Mouse (Mus musculus) natural killer cell, adult 2 months (primary cell): ENCODE measurements at regions not wholly inside any gene's neighbourhood (a gene's known extent, or its start where the extent isn't known, plus 50 kb on each side); places are given as distances from the start of the nearest gene placed in this dataset.
A peak's percentile ranks its signal among the peaks of the same experiment; 100 is the strongest.

Experiments used
- DNase-seq, 2 experiments: peaks; one replicate each; pipeline ENCODE4 v3.0.0; 2022; ENCODE audit warnings: low spot score in 2 of 2

DNA sequence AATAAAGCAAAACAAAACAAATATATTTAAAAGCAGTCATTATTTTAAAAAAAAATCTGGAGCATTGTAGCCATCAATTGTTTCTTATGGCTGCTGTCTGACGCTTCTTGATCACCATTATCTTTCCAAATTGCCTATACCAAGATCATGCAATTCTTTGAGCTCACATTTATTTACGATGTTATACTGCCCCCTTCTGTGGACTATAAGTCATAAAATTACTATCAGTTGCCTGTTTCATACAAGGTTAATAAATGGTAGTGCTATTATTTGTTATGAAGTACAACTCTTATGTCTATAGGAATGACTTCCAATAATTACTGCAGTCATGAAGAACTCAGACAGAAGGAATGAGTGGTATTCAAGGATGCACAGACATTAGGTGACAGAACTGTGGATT is 57.3 kb upstream of the Eda2r start:
- DNase-seq: no peak

DNA sequence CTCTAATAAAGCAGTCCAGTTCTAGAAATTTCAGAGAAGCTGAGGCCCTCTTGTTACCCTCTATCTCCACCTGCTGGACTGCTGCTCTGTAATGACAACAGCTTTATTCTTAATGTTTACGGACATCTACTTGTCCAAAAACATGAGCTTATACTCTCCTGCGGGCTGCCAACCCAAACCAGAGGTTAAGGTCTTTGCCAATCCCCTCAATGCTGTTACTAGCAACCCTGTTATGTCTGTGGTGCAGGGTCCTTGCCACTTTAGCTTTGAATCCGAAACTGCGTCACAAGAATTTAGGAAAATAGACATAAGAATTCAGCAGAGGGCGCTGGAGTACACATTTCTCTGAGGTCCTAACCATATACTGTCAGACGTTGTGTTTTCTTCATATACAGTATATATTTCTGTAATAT is 54.4 kb upstream of the Eda2r start:
- peak in 1 of 2 experiments; percentile 1 for DNase-seq
